Mouse (Mus musculus) left cerebral cortex, postnatal 4 days (tissue): ENCODE measurements around the gene Gnl3l. TPM values are rescaled to one million over a fixed set of nuclear protein-coding genes. Genes with fewer than 3 reads are reported as not detected.

Experiments
- DNase-seq: peaks from one replicate; pipeline ENCODE4 v3.0.0-alpha.2; 2022
- intact Hi-C: fragments of 180-260 bp; cut with DNase I; formaldehyde crosslinking; loops from one replicate; pipeline ENCODE4 v1.15.1; 2025
- total RNA-seq, 2 experiments: library from RNA; stranded (reverse); gene quantifications; 2 replicates each; pipeline ENCODE4 v1.2.3; 2021

The Gnl3l gene
- total RNA-seq, 2 experiments from 2014 or later = 174 to 191 TPM

- intact Hi-C loops = no loop called here
- no peak for DNase-seq
These were observed 56.4 kb downstream of the Gnl3l start for GRCm38 (mm10) chrX:150960702-150961101.

GRCm38 (mm10) chrX:150956522-150957300 is 60.4 kb downstream of the Gnl3l start:
- intact Hi-C loops = no loop called here

GRCm38 (mm10) chrX:150956016-150956415 is 61.1 kb downstream of the Gnl3l start:
- intact Hi-C loops = no loop called here
- no peak for DNase-seq

More at GRCm38 (mm10) chrX:150956522-150957300, 60.4 kb downstream of the Gnl3l start:
- DNase-seq = peak; percentile 68

GRCm38 (mm10) chrX:150955441-150955840 is 61.7 kb downstream of the Gnl3l start:
- intact Hi-C loops = no loop called here
- DNase-seq = no peak

- DNase-seq = no peak
- intact Hi-C loops = no loop called here
These were observed 62.4 kb downstream of the Gnl3l start for GRCm38 (mm10) chrX:150954721-150955120.

Other genes starting within 250 kb of the Gnl3l start
- gene Maged2, start 203.0 kb downstream of the Gnl3l start, total RNA-seq = 100 to 1,000 TPM; 166 to 172 TPM
- gene Fgd1, start 28.8 kb upstream of the Gnl3l start, total RNA-seq = 10 to 100 TPM; 49.3 to 51.2 TPM
- 10 to 100 TPM; 36.7 to 38.7 TPM for gene Tsr2, start 79.2 kb upstream of the Gnl3l start, total RNA-seq
- 10 to 100 TPM; 60.9 to 62.2 TPM for gene Wnk3, start 180.8 kb upstream of the Gnl3l start, total RNA-seq